Mouse (Mus musculus): ENCODE results near the gene Ctnnd2. TPM values are rescaled to one million over a fixed set of nuclear protein-coding genes. Genes with fewer than 3 reads are reported as not detected.

Gene Ctnnd2
- polyA plus RNA-seq, 1 experiment from 2014 or later, result 0.27 TPM

- CTCF ChIA-PET, result no interaction called here
- in situ Hi-C loops (cut with MboI; ENCODE audit: low pct_unique_long_range_greater_than_20kb), result no loop called here
- ATAC-seq, result no peak
- no peaks in the 10 kb centered on the region for H3K27me3 ChIP-seq
- no peak for TF ChIP-seq CTCF (IDR thresholded peaks at IDR 0.05)
- POLR2A ChIA-PET, result no interaction called here
- no peak for DNase-seq (ENCODE audit: low read depth, low spot score)
These were observed 288.1 kb downstream of the Ctnnd2 start for GRCm38 (mm10) chr15:30460341-30461125.

- ATAC-seq, result no peak
- CTCF ChIA-PET, result interaction anchor here (0.7 kb wide), 1 partner anchor 215 kb away, joined by 3 read pairs; no protein-coding TSS in a partner anchor
- no peak for DNase-seq (ENCODE audit: low read depth, low spot score)
- POLR2A ChIA-PET, result no interaction called here
- TF ChIP-seq CTCF (IDR thresholded peaks at IDR 0.05), result no peak
- no peaks in the 10 kb centered on the region for H3K27me3 ChIP-seq
- in situ Hi-C loops (cut with MboI; ENCODE audit: low pct_unique_long_range_greater_than_20kb), result no loop called here
These were observed 290.5 kb downstream of the Ctnnd2 start for GRCm38 (mm10) chr15:30462804-30463423.

- no peak for DNase-seq (ENCODE audit: low read depth, low spot score)
- no peak for ATAC-seq
- CTCF ChIA-PET, result no interaction called here
- no peak for TF ChIP-seq CTCF (IDR thresholded peaks at IDR 0.05)
- no peaks in the 10 kb centered on the region for H3K27me3 ChIP-seq
- in situ Hi-C loops (cut with MboI; ENCODE audit: low pct_unique_long_range_greater_than_20kb), result no loop called here
- POLR2A ChIA-PET, result no interaction called here
These were observed 291.2 kb downstream of the Ctnnd2 start for GRCm38 (mm10) chr15:30463471-30464047.

GRCm38 (mm10) chr15:30466950-30467543 is 294.7 kb downstream of the Ctnnd2 start:
- ChIA-PET CTCF (interaction anchor here (1.3 kb wide), 1 partner anchor 10 kb away, joined by 3 read pairs; no protein-coding TSS in a partner anchor), POLR2A (no interaction called here)
- no peak for TF ChIP-seq CTCF (IDR thresholded peaks at IDR 0.05)
- no peak for DNase-seq (ENCODE audit: low read depth, low spot score)
- no peak for ATAC-seq
- H3K27me3 ChIP-seq, result no peaks in the 10 kb centered on the region
- in situ Hi-C loops (cut with MboI; ENCODE audit: low pct_unique_long_range_greater_than_20kb), result no loop called here

GRCm38 (mm10) chr15:30468773-30469172 is 296.4 kb downstream of the Ctnnd2 start:
- POLR2A ChIA-PET, result no interaction called here
- ATAC-seq (no peak), DNase-seq (ENCODE audit: low read depth, low spot score) (no peak)
- in situ Hi-C loops (cut with MboI; ENCODE audit: low pct_unique_long_range_greater_than_20kb), result no loop called here
- CTCF ChIA-PET, result no interaction called here
- H3K27me3 ChIP-seq, result no peaks in the 10 kb centered on the region
- no peak for TF ChIP-seq CTCF (IDR thresholded peaks at IDR 0.05)

- ChIA-PET CTCF (no interaction called here), POLR2A (no interaction called here)
- TF ChIP-seq CTCF (IDR thresholded peaks at IDR 0.05), result no peak
- no peaks in the 10 kb centered on the region for H3K27me3 ChIP-seq
- ATAC-seq, result no peak
- in situ Hi-C loops (cut with MboI; ENCODE audit: low pct_unique_long_range_greater_than_20kb), result no loop called here
- DNase-seq (ENCODE audit: low read depth, low spot score), result no peak
These were observed 299.0 kb downstream of the Ctnnd2 start for GRCm38 (mm10) chr15:30471280-30471966.

- in situ Hi-C loops (cut with MboI; ENCODE audit: low pct_unique_long_range_greater_than_20kb), result no loop called here
- ChIA-PET CTCF (no interaction called here), POLR2A (no interaction called here)
- TF ChIP-seq CTCF (IDR thresholded peaks at IDR 0.05), result no peak
- DNase-seq (ENCODE audit: low read depth, low spot score) (no peak), ATAC-seq (no peak)
- H3K27me3 ChIP-seq, result no peaks in the 10 kb centered on the region
These were observed 308.3 kb downstream of the Ctnnd2 start for GRCm38 (mm10) chr15:30480676-30481075.

GRCm38 (mm10) chr15:30506476-30506875 is 334.1 kb downstream of the Ctnnd2 start:
- TF ChIP-seq CTCF (IDR thresholded peaks at IDR 0.05), result no peak
- in situ Hi-C loops (cut with MboI; ENCODE audit: low pct_unique_long_range_greater_than_20kb), result no loop called here
- ATAC-seq (no peak), DNase-seq (ENCODE audit: low read depth, low spot score) (no peak)
- H3K27me3 ChIP-seq, result no peaks in the 10 kb centered on the region
- ChIA-PET CTCF (no interaction called here), POLR2A (no interaction called here)

GRCm38 (mm10) chr15:30512467-30512866 is 340.1 kb downstream of the Ctnnd2 start:
- in situ Hi-C loops (cut with MboI; ENCODE audit: low pct_unique_long_range_greater_than_20kb), result no loop called here
- no peak for DNase-seq (ENCODE audit: low read depth, low spot score)
- no peaks in the 10 kb centered on the region for H3K27me3 ChIP-seq
- CTCF ChIA-PET, result no interaction called here
- no peak for ATAC-seq
- no peak for TF ChIP-seq CTCF (IDR thresholded peaks at IDR 0.05)
- POLR2A ChIA-PET, result no interaction called here

GRCm38 (mm10) chr15:30513122-30513521 is 340.7 kb downstream of the Ctnnd2 start:
- CTCF ChIA-PET, result no interaction called here
- no peak for DNase-seq (ENCODE audit: low read depth, low spot score)
- no peaks in the 10 kb centered on the region for H3K27me3 ChIP-seq
- no peak for TF ChIP-seq CTCF (IDR thresholded peaks at IDR 0.05)
- no peak for ATAC-seq
- POLR2A ChIA-PET, result no interaction called here
- in situ Hi-C loops (cut with MboI; ENCODE audit: low pct_unique_long_range_greater_than_20kb), result no loop called here

All from Patski (cell line).